Mouse (Mus musculus): ENCODE measurements at regions not wholly inside any gene's neighbourhood (a gene's known extent, or its start where the extent isn't known, plus 50 kb on each side); places are given as distances from the start of the nearest gene placed in this dataset.
A peak's percentile ranks its signal among the peaks of the same experiment; 100 is the strongest.

DNA sequence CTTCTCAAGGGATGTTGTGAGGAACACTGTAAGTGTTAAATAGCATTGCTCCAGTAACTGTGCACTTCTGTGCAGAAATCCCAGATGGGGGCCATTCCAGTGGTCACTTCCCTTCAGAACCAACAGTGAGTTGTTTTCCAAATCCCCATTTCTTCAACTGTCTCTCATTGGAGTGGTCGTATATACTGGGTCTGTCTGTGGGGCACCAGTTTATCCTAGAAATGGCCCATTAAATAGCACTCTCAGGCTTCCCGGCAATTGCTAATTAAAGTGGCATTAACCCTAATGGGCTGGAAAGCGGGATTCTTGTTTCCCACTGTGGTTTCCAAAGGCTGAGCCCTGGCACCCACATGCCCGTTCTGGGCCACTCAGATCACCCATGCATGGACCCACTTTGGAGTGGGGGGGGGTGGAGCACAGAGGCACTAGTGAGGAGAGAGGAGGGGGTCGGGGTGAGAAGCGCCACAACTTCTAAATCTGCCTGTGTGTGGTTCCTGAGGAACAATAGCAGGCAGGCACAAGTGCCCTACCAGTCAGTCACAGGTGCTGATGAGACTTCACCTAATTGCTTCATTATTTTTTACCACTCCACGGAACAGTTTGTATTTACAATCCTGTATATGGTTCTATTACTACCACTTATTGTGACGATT is 78.1 kb downstream of the Fam204a start:
- DNase-seq (ENCODE audit: low spot score in 2 of 2): no peak

DNA sequence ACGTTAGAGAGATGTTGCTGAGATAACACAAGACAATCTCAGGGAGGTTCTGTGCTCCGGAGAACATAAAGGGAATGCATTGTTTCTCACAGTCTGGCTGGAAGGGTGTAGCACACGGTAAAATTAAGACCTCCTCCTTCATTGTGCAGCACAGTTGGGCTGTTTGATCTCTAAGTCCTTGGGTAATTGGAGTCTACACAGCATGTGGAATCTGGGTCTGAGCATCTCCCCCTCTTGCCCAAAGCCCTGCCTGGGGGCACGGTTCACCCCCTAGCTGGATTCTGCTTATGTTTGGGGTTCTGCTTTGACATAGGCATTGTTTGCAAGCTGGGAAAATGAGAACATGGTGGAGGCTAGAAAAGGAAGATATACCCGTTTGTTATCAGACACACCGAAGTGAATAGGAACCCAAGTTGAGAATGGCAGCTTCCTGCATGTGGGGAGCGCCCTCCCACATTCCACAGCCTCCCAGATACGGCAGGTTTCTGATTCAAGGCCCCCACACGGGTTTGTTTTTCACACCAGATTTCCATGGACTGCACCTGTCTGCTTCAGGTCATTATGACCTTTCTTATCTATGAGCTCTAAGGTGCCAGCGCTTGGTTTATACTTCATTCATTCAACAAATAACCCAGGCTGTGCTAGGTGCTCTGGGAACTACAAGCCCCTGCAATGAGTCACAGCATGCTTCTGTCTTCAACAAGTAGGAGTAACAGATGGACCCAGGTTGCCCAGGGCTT is 79.9 kb downstream of the Fam204a start:
- no peak for DNase-seq (ENCODE audit: low spot score in 2 of 2)

DNA sequence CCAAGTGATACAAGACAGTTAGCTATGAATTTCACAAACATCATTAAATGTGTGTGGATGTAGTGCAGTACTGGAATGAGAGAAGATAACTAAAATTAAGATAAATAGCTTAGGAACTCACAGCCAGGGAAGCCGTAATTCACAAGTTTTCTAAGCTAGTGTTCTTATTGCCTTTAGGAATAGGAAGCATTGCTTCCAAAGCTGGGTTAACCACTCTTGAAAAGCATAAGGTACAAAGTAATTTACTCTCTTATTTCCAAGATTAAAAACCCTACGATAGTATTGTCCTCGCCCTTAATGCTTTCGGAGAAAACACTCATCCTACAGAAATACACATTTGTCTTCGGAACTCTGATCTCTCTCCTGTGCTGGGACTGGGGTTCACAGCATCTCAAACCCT is 81.3 kb downstream of the Fam204a start:
- DNase-seq (ENCODE audit: low spot score in 2 of 2): no peak

DNA sequence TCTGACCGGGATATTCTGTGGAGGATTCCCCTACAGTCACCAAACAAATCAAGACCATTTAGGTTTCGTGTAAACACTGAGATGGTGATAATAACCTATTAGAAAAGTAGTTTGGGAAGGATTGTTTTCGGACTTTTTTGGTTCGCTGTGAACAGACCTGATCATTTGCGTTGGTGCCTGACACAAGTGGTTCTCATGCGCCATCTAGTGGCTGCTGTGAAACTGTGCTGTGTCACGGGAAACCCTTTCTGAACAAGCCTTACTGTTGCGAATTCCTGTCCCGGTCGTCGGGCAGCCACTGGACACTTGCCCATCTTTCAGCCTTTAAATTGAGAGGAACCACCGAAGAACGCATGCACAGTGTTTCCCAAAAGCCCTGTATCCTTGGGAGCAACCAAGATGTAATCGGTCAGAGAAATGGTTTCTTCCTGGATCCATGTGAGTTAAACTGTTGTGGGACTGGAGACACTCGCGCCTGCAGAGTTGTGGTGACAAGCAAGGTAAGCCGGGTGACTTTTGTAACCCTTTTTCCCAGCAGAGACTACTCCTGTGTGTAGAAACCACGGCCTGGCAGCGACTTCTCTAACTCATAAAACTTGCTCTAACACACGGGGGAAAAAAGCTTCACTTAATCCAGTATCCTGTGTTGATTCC is 82.0 kb downstream of the Fam204a start:
- DNase-seq (ENCODE audit: low spot score in 2 of 2): peak; percentile 36 to 67

DNA sequence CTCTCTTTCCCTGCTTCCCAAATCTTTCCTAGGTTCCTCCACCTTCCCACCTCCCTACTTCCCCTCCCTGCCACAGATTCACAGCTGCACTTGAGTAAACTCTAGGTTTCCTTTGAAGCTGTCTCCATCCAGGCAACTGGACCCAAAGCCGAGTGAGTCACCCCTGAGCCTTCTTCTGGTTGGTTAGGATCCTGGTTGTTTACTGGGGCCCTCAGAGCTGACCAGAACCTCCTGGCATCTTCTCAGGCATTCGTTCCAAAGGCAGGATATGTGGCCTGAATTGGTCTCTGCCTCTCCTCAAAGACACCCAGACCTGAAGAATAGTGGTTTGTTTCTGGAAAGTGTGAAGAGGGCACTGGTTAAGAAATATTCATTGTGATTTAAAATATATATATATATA is 87.6 kb downstream of the Fam204a start:
- peak; percentile 20 to 35 for DNase-seq (ENCODE audit: low spot score in 2 of 2)

DNA sequence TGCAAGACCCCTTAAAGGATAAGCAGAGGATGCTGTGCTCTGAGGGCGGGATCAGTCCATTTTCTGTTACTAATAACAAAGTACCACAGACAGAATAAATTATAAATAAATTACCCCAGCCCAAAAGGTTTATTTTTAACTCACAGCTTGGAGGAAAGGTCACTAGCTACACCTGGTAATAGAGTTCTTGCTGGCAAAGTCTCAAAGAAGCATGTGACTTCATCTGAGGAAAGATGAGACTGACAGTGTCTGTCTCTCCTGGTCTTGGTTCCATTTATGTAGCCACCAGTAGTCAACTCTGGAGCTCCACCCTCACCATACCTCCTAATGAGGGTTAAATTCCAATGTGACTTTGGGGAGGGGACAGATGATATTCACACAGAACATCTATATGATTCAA is 90.0 kb downstream of the Fam204a start:
- no peak for DNase-seq (ENCODE audit: low spot score in 2 of 2)

- DNase-seq (ENCODE audit: low spot score in 2 of 2): no peak
These were observed 91.8 kb downstream of the Fam204a start for GRCm38 (mm10) chr19:60134447-60135328.

DNA sequence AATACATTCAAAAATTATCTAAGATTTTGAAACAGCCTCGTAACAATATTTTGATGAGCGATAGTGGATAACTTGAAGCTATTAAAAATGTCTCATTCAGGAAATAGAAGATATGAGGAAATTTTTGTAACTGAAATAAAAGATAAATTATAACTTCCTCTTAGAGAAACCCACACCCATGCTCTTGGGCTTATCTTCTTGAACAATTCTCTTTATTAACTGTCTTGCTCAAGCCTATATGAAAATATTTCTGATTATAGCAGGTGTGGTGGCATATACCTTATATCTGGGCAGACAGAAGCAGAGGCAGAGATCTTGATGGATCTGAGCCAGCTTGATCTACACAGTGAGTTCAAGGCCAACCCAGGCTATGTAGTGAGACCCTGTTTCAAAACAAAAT is 96.9 kb downstream of the Fam204a start:
- DNase-seq (ENCODE audit: low spot score in 2 of 2): no peak

DNA sequence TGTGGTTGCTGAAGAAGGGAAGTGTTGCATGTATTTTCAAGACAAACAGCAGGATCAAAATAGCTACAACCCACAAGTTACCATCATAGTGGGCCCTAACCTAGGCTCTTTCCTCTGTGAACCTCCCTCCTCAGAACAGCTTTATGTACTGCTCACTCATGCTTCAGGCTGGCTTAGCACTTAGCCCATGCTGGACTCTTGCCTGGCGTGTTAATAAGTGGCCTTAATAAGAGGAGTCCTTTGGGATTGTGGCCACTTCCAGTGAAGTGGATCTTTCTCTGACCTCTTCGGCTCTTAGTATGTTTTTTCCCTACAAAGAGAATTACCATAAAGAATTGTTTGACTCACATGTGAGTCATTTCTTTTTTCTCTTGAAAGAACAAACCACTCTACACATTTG is 101.9 kb downstream of the Fam204a start:
- no peak for DNase-seq (ENCODE audit: low spot score in 2 of 2)

- no peak for DNase-seq (ENCODE audit: low spot score in 2 of 2)
These were observed 105.6 kb downstream of the Fam204a start for GRCm38 (mm10) chr19:60120917-60121316.

- no peak for DNase-seq (ENCODE audit: low spot score in 2 of 2)
These were observed 107.5 kb downstream of the Fam204a start for GRCm38 (mm10) chr19:60119051-60119450.

DNA sequence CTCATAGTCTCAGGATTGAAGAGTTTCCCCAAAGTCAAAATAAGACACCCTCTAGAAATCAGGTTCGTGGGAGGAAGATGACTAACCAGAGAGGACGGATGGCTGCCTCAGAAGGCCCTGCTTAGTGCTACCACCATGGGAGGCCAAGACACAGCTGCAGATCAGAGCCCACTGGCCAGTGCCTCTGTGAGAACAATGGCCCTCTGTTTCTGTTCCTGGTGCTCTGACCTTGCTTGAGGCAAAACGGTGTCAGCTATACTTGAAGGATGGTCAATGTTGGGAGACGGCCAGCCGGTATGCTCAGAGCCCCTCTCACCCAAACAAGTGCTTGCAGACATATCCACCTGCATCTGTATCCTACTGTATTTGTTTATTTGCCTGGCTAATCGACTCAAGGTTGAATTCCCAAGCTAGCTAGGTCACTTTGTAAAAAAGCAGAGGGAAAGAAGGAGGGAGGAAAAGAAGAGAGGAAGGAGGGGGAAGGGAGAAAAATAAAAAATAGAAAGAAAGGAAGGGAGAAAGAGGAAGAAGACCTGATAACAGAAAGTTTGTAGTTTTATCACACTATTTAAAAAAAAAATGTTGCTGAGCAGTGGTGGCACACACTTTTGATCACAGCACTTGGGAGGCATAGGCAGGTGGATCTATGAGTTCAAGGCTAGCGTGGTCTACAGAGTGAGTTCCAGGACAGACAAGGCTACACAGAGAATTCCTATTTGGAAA is 112.7 kb downstream of the Fam204a start:
- DNase-seq (ENCODE audit: low spot score in 2 of 2): no peak

DNA sequence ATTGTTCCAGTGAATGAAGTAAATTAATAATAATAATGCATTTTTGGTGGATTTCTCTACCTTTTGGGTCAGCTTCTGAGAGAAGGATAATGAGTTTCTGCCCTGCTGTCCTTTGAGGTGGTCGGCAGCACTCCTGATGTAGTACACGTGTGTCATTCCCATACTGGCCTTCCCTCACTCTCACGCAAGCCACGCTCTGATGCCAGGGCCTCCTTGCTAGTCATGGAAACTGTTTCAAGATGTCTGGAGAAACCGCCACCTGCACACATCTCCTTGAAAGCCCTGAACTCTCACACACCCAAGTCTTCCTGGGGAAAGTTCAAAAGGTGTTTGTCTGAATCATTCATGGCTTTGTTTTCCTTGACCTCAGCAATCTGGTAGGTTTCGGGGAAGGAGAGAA is 116.2 kb downstream of the Fam204a start:
- no peak for DNase-seq (ENCODE audit: low spot score in 2 of 2)

- DNase-seq (ENCODE audit: low spot score in 2 of 2): no peak
These were observed 117.0 kb downstream of the Fam204a start for GRCm38 (mm10) chr19:60109488-60109887.

- DNase-seq (ENCODE audit: low spot score in 2 of 2): no peak
These were observed 128.6 kb downstream of the Fam204a start for GRCm38 (mm10) chr19:60097915-60098314.

DNA sequence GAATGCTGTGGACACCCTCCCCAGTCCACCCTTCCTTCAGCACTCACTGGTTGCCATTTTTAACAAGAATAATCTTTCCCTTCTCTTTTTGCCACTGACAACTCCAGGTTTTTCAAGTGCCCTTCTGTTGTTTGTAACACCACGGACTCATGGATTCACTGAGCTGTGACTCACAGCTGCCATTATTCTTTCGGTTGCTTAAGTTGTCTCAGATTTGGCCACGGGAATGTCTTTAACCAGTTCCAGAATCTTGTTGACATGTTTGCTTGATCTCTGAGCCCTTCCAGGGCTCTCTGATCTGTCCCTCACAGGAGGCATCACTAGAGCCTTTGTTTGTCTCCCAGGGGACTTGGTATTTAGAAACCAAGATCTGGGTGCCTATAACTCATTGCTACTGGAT is 131.5 kb upstream of the Rab11fip2 start:
- no peak for DNase-seq (ENCODE audit: low spot score in 2 of 2)

DNA sequence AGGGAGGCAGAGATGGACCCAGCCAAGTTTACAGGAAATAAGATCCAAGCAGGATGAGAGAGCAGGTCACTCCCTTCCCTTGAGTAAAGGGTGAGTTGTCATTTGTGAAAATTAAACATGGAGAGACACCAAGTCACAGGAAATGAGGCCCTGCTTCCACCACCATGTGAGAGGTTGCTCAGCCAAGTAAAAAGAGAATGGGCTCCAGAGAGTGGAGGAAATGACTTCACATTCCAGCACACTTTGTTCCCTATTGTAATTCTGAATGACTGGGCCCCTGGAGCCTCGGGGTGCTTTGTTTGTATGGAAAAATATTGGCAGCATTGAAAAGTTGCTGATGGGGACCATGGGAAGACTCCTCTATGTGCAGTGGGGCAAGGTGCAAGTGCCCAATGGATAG is 129.9 kb upstream of the Rab11fip2 start:
- DNase-seq (ENCODE audit: low spot score in 2 of 2): peak; percentile 58 to 86

DNA sequence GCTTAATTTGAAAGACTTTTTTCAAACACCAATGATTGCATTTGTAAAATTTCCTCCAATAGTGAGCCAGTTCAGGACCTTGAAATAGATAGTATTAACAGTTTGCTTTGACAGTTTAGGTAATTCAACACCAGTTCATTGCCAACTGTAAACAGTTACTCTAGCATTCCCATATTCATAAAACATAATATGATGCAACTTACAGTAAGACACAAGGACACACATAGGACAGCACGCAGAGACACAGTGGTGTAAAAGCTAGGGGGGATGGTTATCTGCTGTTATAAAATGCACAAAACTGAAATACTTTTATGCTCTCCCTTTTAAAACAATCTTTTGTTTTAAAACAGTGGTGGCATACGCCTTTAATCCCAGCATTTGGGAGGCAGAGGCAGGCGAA is 122.7 kb upstream of the Rab11fip2 start:
- DNase-seq (ENCODE audit: low spot score in 2 of 2): no peak

DNA sequence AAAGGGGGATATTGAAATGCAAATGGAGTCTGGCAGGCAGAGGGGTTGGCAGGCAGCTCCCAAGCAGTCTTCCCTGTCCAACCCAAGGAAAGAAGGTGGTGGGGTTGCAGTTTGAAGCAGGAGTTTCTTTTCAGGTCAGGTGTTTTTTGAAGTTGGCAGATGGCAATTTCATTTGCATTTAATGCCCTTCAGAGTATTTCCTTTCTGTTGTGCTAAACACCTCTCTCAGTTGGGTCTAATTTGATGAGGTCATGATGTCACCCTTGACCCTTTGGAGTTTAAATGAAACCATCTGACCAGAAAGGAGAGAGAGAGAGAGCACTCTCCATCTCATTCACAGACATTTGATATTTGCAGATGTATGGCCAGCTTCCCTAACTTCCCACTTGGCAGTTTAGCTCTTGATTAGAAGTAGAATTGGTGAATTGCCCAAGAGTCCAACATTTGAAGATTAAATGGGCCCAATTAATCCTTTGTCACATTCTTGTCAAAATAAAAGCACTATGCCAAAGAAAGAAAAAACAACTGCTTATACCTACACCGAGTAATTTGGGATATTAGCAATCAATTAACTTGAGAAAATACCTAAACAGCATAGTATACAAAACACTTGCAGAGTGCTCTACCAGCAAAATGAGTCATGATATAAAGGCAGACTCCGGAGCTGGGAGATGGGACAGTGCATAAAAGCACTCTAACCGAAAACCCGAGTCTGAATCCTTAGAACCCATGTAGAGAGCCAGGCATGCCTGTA is 111.8 kb upstream of the Rab11fip2 start:
- DNase-seq (ENCODE audit: low spot score in 2 of 2): no peak

DNA sequence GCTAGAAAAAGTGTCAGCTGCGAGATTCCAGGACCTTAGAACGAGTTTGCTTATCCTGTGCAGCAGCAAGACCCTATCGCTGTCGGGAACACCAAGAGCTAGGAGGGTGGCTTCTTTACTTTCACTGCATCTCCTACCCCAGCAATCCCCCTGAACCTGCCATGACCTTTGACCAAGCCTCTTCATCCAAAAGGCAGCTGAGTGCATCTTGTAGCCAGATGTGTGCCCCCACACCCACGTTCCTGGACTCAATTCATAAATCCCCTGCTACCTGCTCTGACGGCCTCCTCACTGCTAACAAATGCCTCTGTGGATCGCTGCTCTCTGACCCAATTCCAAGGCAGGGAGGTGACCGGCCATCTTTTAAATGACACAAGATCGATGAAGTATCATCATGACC is 107.7 kb upstream of the Rab11fip2 start:
- no peak for DNase-seq (ENCODE audit: low spot score in 2 of 2)

GRCm38 (mm10) chr19:60040721-60041120 is 97.3 kb upstream of the Rab11fip2 start:
- DNase-seq (ENCODE audit: low spot score in 2 of 2): no peak
